Mouse (Mus musculus): Measurements from ENCODE around the gene Tsacc. TPM values are rescaled to one million over a fixed set of nuclear protein-coding genes. Genes with fewer than 3 reads are reported as not detected.
A peak's percentile ranks its signal among the peaks of the same experiment; 100 is the strongest.

Gene Tsacc
- polyA plus RNA-seq, 1 experiment = 10.1 TPM

DNA sequence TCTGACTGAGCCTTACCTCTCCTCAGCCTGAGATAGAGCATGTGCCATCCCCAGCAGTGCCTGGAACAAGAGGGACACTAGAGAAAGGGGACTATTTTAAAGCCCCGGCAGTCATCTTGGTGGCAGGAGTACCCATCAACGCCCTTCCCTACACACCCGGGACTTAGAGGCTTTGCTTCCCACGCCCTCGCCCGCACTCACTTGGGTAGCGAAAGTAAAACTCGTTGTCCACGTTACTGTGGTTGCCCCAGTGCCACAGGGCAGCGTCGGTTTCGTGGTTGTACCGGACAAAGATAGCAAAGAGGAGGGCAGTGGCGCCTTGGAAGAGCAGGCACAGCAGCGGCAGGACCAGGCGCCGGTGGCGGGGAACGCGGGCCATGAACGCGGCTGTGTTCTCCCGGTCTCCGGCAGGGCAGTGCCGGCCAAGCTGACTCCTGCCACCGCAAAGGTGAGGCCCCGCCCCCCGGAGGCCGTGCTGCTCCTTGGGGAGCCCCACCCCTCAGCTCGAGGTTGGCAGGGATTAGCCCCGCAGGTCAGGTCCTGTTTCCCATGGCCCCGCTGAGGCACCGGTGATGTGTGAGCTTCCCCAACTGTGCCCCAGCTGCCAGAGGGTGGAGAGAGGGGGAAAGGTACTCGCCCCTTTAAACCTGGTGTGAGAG is 42.4 kb downstream of the Tsacc start, which contains the start of gene Rhbg:
Gene Rhbg, minus strand, starts transcription at position 442 of the 659 bp plus-strand sequence.
- Histone ChIP-seq H3K27ac (ENCODE audit: insufficient read depth, low read depth, low read length) (no peak within 1 kb of the TSS), H3K4me3 (ENCODE audit: insufficient read depth, low read length) (peak within 1 kb of the TSS; percentile 52), H3K4me1 (ENCODE audit: control insufficient read depth, insufficient read depth, low read length) (no peaks in the 10 kb centered on the region)
- TF ChIP-seq POLR2A (IDR thresholded peaks at IDR 0.05; ENCODE audit: borderline replicate concordance, low read depth, low read length) = no peak
- no peak for TF ChIP-seq CTCF (IDR thresholded peaks at IDR 0.05; ENCODE audit: low read depth, low read length)

DNA sequence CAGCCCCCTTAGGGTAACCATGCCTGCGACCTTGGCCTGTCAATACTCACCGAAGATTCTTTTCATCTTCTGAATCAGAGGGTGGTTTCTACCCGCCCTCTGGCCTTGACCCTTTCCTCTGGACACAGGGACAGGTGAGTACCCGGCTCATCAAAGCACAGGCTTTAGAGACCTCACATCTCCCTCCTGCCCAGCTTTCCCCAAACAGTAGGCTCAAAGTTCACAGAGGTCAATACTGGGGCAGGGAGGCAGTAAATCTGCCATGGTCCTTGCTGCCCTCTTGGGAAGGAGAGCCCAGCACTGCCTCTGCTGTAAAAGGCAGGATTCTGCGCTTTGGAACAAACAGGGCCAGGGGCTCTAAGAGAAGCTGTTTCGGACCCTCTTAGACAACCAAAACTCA is 44.1 kb downstream of the Tsacc start:
- Histone ChIP-seq H3K4me1 (ENCODE audit: control insufficient read depth, insufficient read depth, low read length) (no peaks in the 10 kb centered on the region), H3K4me3 (ENCODE audit: insufficient read depth, low read length) (no peak overlapping the region), H3K27ac (ENCODE audit: insufficient read depth, low read depth, low read length) (no peak overlapping the region)
- TF ChIP-seq POLR2A (IDR thresholded peaks at IDR 0.05; ENCODE audit: borderline replicate concordance, low read depth, low read length) = no peak
- no peak for TF ChIP-seq CTCF (IDR thresholded peaks at IDR 0.05; ENCODE audit: low read depth, low read length)

DNA sequence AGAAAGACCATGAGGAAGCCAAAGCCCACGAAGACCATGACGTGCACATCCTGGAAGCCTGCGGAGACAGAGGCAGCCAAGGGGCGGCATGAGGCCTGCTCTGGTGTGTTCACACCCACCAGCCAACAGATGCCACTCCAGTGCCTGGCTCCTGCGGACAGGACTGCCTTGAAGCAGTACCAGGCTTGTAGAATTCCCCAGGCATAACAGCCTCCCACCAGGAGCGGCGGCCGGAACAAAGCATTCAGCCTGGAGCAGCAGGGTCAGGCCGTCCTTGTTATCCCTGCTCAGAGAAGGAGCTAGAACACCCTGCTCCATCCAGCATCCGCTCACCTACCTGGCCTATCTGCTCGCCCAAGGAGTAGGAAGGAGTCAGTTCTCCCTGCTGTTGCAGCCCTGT is 48.4 kb downstream of the Tsacc start:
- H3K27ac ChIP-seq (ENCODE audit: insufficient read depth, low read depth, low read length) = no peak overlapping the region
- TF ChIP-seq CTCF (IDR thresholded peaks at IDR 0.05; ENCODE audit: low read depth, low read length) (no peak), POLR2A (IDR thresholded peaks at IDR 0.05; ENCODE audit: borderline replicate concordance, low read depth, low read length) (no peak)
- H3K4me3 ChIP-seq (ENCODE audit: insufficient read depth, low read length) = no peak overlapping the region
- H3K4me1 ChIP-seq (ENCODE audit: control insufficient read depth, insufficient read depth, low read length) = no peaks in the 10 kb centered on the region

DNA sequence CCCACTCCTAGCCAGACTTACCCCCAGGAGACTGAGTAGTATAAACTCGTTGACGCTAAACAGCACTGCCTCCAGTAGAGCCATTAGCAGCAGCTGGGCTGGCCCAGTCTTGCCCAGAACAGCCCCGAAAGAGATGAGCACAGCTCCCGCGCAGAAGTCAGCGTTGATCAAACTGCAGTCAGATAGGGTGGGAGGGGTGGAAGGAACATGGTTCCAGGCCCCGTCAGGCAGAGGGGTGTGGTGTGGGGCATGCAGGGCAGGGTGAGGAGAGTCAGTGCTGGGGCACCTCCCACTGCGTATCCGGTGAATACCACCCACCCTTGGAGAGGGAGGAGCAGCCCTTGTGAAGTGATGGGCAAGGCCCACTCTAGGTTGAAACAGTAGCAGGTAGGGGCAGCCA is 49.1 kb downstream of the Tsacc start:
- Histone ChIP-seq H3K4me3 (ENCODE audit: insufficient read depth, low read length) (no peak overlapping the region), H3K4me1 (ENCODE audit: control insufficient read depth, insufficient read depth, low read length) (no peaks in the 10 kb centered on the region), H3K27ac (ENCODE audit: insufficient read depth, low read depth, low read length) (no peak overlapping the region)
- no peak for TF ChIP-seq CTCF (IDR thresholded peaks at IDR 0.05; ENCODE audit: low read depth, low read length)
- TF ChIP-seq POLR2A (IDR thresholded peaks at IDR 0.05; ENCODE audit: borderline replicate concordance, low read depth, low read length) = no peak

DNA sequence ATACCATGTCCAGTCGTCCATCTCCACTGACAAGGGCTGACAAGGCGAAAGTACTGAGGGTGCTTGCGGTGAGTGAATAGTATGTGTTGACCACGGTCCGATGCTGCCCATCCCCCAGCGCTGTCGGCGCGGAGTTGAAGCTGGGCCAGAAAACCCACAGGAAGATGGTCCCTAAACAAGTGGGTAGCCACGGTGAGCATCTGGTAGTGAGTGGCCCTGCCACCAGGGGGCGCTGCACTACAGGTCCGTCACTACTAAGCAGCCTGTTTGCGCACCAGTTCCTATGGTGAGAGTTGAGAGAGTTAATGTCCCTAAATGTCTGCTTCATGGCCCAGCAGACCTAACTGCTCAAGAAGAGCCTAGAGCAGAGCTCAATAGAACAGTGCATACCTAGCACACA is 51.0 kb downstream of the Tsacc start:
- no peak overlapping the region for H3K27ac ChIP-seq (ENCODE audit: insufficient read depth, low read depth, low read length)
- H3K4me3 ChIP-seq (ENCODE audit: insufficient read depth, low read length) = no peak overlapping the region
- TF ChIP-seq POLR2A (IDR thresholded peaks at IDR 0.05; ENCODE audit: borderline replicate concordance, low read depth, low read length) = no peak
- TF ChIP-seq CTCF (IDR thresholded peaks at IDR 0.05; ENCODE audit: low read depth, low read length) = peak; percentile 97
- no peaks in the 10 kb centered on the region for H3K4me1 ChIP-seq (ENCODE audit: control insufficient read depth, insufficient read depth, low read length)

DNA sequence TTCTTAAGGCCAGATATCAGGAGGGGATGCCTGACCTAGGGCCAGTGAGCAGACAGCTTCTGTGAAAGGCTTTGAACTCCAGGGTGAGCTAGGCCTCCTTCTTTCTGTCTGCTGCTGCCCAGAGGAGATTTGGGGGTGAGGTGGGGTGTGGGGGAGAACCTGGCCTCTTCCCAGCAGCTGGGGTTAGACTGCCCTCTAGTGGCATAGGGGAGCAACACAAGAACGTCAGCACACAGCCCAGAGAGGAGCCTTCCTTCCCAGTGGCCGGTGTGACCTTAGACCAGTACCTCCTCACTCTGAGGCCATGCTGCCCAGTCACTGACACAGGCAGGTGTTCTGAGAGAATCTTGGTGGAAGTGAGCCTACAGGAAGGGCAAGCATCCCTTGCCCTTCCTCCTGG is 52.7 kb downstream of the Tsacc start:
- TF ChIP-seq POLR2A (IDR thresholded peaks at IDR 0.05; ENCODE audit: borderline replicate concordance, low read depth, low read length) (no peak), CTCF (IDR thresholded peaks at IDR 0.05; ENCODE audit: low read depth, low read length) (peak; percentile 98)

DNA sequence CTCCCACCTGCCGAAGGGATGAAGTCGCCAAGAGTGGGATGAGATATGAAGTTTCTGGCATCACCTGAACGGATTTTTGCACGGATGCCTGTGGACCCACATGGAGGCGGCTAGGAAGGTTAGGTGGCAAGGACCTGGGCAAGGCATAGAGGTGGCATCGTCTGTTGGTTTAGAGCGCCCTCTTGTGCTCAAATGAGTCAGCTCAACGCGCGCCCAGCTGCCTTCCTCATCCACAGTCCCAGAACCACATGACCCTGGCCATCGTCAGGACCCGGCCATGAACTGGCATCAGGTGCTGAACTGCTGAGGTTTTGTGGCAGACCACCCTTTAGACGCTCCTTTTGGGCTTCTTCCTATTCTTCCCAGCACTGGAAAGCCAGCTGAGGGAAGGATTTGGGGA is 54.3 kb downstream of the Tsacc start:
- Histone ChIP-seq H3K27ac (ENCODE audit: insufficient read depth, low read depth, low read length) (no peak overlapping the region), H3K4me3 (ENCODE audit: insufficient read depth, low read length) (no peak overlapping the region), H3K4me1 (ENCODE audit: control insufficient read depth, insufficient read depth, low read length) (no peaks in the 10 kb centered on the region)
- TF ChIP-seq POLR2A (IDR thresholded peaks at IDR 0.05; ENCODE audit: borderline replicate concordance, low read depth, low read length) = no peak
- TF ChIP-seq CTCF (IDR thresholded peaks at IDR 0.05; ENCODE audit: low read depth, low read length) = peak; percentile 83

More for the DNA sequence above, 52.7 kb downstream of the Tsacc start:
- no peaks in the 10 kb centered on the region for H3K4me1 ChIP-seq (ENCODE audit: control insufficient read depth, insufficient read depth, low read length)
- H3K27ac ChIP-seq (ENCODE audit: insufficient read depth, low read depth, low read length) = no peak overlapping the region
- no peak overlapping the region for H3K4me3 ChIP-seq (ENCODE audit: insufficient read depth, low read length)

DNA sequence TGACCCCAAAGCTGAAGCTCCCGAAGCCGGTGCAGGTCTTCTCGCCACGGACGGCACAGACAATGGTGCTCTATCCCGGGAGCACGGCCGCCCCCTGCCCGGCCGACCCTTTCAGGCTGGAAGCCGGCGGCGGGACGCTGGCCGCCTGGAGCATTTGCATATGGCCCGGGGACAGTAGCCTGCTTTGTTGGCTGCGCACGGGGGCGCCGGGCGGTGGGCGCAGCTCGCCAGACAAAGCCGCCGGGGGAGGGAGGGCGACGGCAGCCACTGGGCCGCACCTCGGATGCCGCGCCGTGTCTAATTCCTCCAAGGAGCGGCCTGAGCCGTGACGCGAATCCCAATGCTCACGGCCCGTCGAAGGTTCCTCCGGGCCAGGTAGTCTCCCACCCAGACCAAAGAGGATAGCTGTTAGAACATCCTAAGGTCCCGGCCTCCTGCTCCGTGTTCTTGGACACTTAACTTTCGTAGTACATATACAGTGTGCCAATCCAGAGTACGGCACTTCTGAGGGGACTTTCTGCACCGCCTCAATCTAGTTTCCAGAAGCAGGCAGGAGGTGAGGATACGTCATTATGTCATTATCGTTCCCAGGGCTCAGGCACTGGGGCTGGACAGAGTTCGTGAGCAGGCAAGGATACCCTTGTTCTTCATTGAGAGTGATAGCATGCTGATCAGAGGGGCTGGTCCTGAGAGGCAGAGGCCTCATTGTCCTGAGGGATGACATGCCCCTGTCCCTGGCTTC is 55.6 kb downstream of the Tsacc start:
- Histone ChIP-seq H3K4me3 (ENCODE audit: insufficient read depth, low read length) (no peak overlapping the region), H3K27ac (ENCODE audit: insufficient read depth, low read depth, low read length) (no peak overlapping the region), H3K4me1 (ENCODE audit: control insufficient read depth, insufficient read depth, low read length) (no peaks in the 10 kb centered on the region)
- TF ChIP-seq POLR2A (IDR thresholded peaks at IDR 0.05; ENCODE audit: borderline replicate concordance, low read depth, low read length) (no peak), CTCF (IDR thresholded peaks at IDR 0.05; ENCODE audit: low read depth, low read length) (no peak)

DNA sequence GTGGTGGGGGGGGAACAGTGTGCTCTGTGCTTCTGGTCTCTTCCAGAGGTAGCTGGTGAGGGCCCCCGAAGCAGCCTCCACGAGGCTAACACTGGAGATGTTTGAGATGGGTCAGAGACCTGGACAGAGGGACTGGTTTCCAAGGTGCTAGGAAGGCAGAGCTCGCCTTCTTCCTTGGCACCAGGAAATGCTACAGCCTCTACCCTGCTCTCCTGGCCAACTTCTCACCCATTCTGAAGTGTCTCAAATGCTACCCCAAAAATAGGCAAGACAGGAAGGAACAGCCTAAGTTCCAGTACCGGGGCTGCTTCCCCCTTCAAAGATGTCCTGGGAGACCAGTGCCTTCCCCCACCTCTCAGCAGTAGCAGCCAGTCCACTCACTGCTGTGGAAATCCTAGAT is 57.4 kb downstream of the Tsacc start:
- no peaks in the 10 kb centered on the region for H3K4me1 ChIP-seq (ENCODE audit: control insufficient read depth, insufficient read depth, low read length)
- no peak for TF ChIP-seq POLR2A (IDR thresholded peaks at IDR 0.05; ENCODE audit: borderline replicate concordance, low read depth, low read length)
- no peak for TF ChIP-seq CTCF (IDR thresholded peaks at IDR 0.05; ENCODE audit: low read depth, low read length)

DNA sequence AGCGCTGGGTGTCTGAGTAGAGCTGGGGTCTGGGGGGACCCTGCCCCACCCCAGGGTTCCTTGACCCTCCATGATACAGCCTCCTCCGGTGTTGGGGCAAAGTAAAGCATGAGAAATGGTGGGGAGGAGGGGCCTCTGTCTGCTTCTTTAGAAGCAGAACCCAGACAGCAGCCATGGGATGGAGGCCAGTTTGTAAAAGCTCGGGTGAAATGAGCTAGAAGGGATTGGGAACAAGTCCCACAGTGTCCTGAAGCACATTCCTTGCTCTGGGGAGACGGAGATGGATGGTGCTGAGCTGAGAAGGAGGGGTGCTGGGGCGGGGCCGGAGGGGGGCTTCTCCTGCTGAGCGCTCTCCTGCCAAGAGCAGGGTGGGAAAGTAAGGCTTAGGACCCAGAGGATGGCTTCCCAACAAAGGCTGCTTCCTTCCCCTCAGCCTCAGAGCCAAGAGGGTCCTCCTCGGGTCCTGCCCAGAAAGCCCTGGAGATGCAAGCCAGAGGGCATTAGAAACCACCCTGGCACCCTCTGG is 57.9 kb downstream of the Tsacc start:
- Histone ChIP-seq H3K27ac (ENCODE audit: insufficient read depth, low read depth, low read length) (no peak overlapping the region), H3K4me1 (ENCODE audit: control insufficient read depth, insufficient read depth, low read length) (no peaks in the 10 kb centered on the region), H3K4me3 (ENCODE audit: insufficient read depth, low read length) (no peak overlapping the region)
- TF ChIP-seq POLR2A (IDR thresholded peaks at IDR 0.05; ENCODE audit: borderline replicate concordance, low read depth, low read length) (no peak), CTCF (IDR thresholded peaks at IDR 0.05; ENCODE audit: low read depth, low read length) (no peak)

More for the DNA sequence above, 57.4 kb downstream of the Tsacc start:
- H3K4me3 ChIP-seq (ENCODE audit: insufficient read depth, low read length) = no peak overlapping the region
- H3K27ac ChIP-seq (ENCODE audit: insufficient read depth, low read depth, low read length) = no peak overlapping the region
